ENCODE assay signal across 22 mouse cellular contexts in genomic region chr1:172990635-172991009, GRCm38 (mm10). TPM values are rescaled to one million over a fixed set of nuclear protein-coding genes. Genes with fewer than 3 reads are reported as not detected.
"Had no signal": no experiment of that assay in that cellular context is flagged by ENCODE, and none has a peak within 500 bp of the region (broad histone marks: within the 10 kb centered on the region; RNA-seq: fewer than 3 reads in every experiment).

No protein-coding gene starts in this region.

- H3K4me3 ChIP-seq: layer of hippocampus, adult 2 months; limb, embryonic 13.5 days; midbrain, embryonic 13.5 days; myocyte; neural tube, embryonic 12.5 days had no signal

- DNase-seq: kidney, adult 9 months; kidney, postnatal 10 days; kidney, postnatal 4 days; left cerebral cortex, postnatal 4 days; lung, adult 2 months; lung, postnatal 36 days; right cerebral cortex, postnatal 4 days; spleen, adult 18-20 months; thymus, adult 18-20 months; thymus, postnatal 14 days had no signal

- H3K4me2 ChIP-seq: limb, embryonic 13.5 days; midbrain, embryonic 13.5 days; neural tube, embryonic 12.5 days had no signal

- ATAC-seq: hindbrain, embryonic 16.5 days; inflammation-experienced regulatory T-cells, adult 6 months; lung, postnatal 0 days; midbrain, embryonic 13.5 days had no signal

- H3K4me1 ChIP-seq: limb, embryonic 13.5 days; neural tube, embryonic 12.5 days had no signal

- H3K9ac ChIP-seq: limb, embryonic 13.5 days; midbrain, embryonic 13.5 days; neural tube, embryonic 12.5 days had no signal

- H3K36me3 ChIP-seq: limb, embryonic 13.5 days; midbrain, embryonic 13.5 days; neural tube, embryonic 12.5 days had no signal

- H3K27ac ChIP-seq: layer of hippocampus, adult 2 months; limb, embryonic 13.5 days; midbrain, embryonic 13.5 days; neural tube, embryonic 12.5 days had no signal

- H3K9me3 ChIP-seq: limb, embryonic 13.5 days; midbrain, embryonic 13.5 days; neural tube, embryonic 12.5 days had no signal

- H3K27me3 ChIP-seq: limb, embryonic 13.5 days; midbrain, embryonic 13.5 days; neural tube, embryonic 12.5 days had no signal

RNA-seq across cellular contexts. Expression of gene Olfr16, which starts 40.4 kb away (rescaled TPM):
- total RNA-seq: layer of hippocampus, adult 2 months; layer of hippocampus, postnatal 10 days; left cerebral cortex, postnatal 4 days; megakaryocyte progenitor cell, adult 5-6 weeks had no signal
- polyA plus RNA-seq: hindbrain, embryonic 16.5 days; inflammation-experienced regulatory T-cells, adult 6 months; limb, embryonic 13.5 days; lung, adult 2 months; lung, postnatal 0 days; midbrain, embryonic 13.5 days; myocyte; neural tube, embryonic 12.5 days; stomach, embryonic 14.5 days; urinary bladder, adult 2 months had no signal
